Mouse (Mus musculus) forebrain, embryonic 15.5 days (tissue): Measurements from ENCODE around the gene Clcn1. TPM values are rescaled to one million over a fixed set of nuclear protein-coding genes. Genes with fewer than 3 reads are reported as not detected.

Source experiments
- ATAC-seq: fragments of 200-750 bp; cut with Nextera tagmentation; replicated peaks from 2 replicates; pipeline ENCODE4 v1.8.0; 2017; ENCODE audit warnings: mild to moderate bottlenecking, moderate TSS enrichment, moderate library complexity
- H3K27ac ChIP-seq: fragments of 300-500 bp; sonication (generic); replicated peaks from 2 replicates; pipeline ENCODE4 v1.5.1; 2015; ENCODE audit warnings: mild to moderate bottlenecking, inconsistent platforms
- H3K27me3 ChIP-seq: fragments of 300-500 bp; sonication (generic); 2 replicates; pipeline ENCODE4 v1.6.1; 2015; ENCODE audit warnings: inconsistent platforms
- H3K36me3 ChIP-seq: fragments of 300-500 bp; sonication (generic); 2 replicates; pipeline ENCODE4 v1.6.1; 2015; ENCODE audit warnings: mild to moderate bottlenecking, inconsistent platforms
- H3K4me1 ChIP-seq: fragments of 300-500 bp; sonication (generic); 2 replicates; pipeline ENCODE4 v1.6.1; 2015; ENCODE audit warnings: inconsistent platforms
- H3K4me2 ChIP-seq: fragments of 300-500 bp; sonication (generic); replicated peaks from 2 replicates; pipeline ENCODE4 v1.6.1; 2015; ENCODE audit warnings: mild to moderate bottlenecking, inconsistent platforms
- H3K4me3 ChIP-seq: fragments of 300-500 bp; sonication (generic); 2 replicates; pipeline ENCODE4 v1.5.1; 2015; ENCODE audit warnings: mild to moderate bottlenecking, inconsistent platforms
- H3K9ac ChIP-seq: fragments of 300-500 bp; sonication (generic); replicated peaks from 2 replicates; pipeline ENCODE4 v1.6.1; 2015; ENCODE audit warnings: mild to moderate bottlenecking, inconsistent platforms
- H3K9me3 ChIP-seq: fragments of 300-500 bp; sonication (generic); 2 replicates; pipeline ENCODE4 v1.6.1; 2016; ENCODE audit warnings: inconsistent platforms
- WGBS: fragments of 180-500 bp; shearing (Covaris S2); methylation state at CpG from one replicate; pipeline ENCODE4 v1.1.7; 2015; ENCODE audit warnings: mixed read lengths; 5-methylcytosine and 5-hydroxymethylcytosine counted together
- polyA plus RNA-seq: library from polyadenylated mRNA; unstranded; fragments of >200 nt; fragmentation: Nextera tagmentation; extraction: Ambion mirVana; gene quantifications from 2 replicates; pipeline ENCODE4 v1.2.1, GENCODE M21; 2015

Gene Clcn1
- polyA plus RNA-seq, result 2.2 and 2.3 TPM in 2 replicates

- WGBS, result 80% methylated on average over 4 of the region's 5 CpGs
- Histone ChIP-seq H3K36me3 (peaks cover 58% of the 10 kb centered on the region), H3K27ac (no peak within 1 kb of the TSS), H3K9me3 (no peaks in the 10 kb centered on the region), H3K9ac (no peak within 1 kb of the TSS), H3K4me2 (no peak within 1 kb of the TSS), H3K4me1 (no peaks in the 10 kb centered on the region), H3K4me3 (no peak within 1 kb of the TSS), H3K27me3 (no peaks in the 10 kb centered on the region)
- peak; percentile 30; the same call in 1 of the 2 replicates for ATAC-seq
These were observed at the start of gene Clcn1 for GRCm38 (mm10) chr6:42286448-42286847. Gene Clcn1 (plus strand): TSS chr6:42286685.

- no peak for ATAC-seq
- H3K36me3 ChIP-seq, result no peaks in the 10 kb centered on the region
- H3K27ac ChIP-seq, result no peak overlapping the region
- WGBS, result 66% methylated on average over 6 of the region's 6 CpGs
- H3K27me3 ChIP-seq, result no peaks in the 10 kb centered on the region
- no peaks in the 10 kb centered on the region for H3K4me1 ChIP-seq
- H3K9ac ChIP-seq, result no peak overlapping the region
- no peaks in the 10 kb centered on the region for H3K9me3 ChIP-seq
- H3K4me3 ChIP-seq, result no peak overlapping the region
- H3K4me2 ChIP-seq, result no peak overlapping the region
These were observed 49.1 kb upstream of the Clcn1 start for GRCm38 (mm10) chr6:42237276-42237805.

GRCm38 (mm10) chr6:42241311-42242045 lies 45.0 kb upstream of the Clcn1 start:
- H3K36me3 ChIP-seq, result no peaks in the 10 kb centered on the region
- no peak for ATAC-seq
- WGBS, result 77% methylated on average over 6 of the region's 6 CpGs

DNA sequence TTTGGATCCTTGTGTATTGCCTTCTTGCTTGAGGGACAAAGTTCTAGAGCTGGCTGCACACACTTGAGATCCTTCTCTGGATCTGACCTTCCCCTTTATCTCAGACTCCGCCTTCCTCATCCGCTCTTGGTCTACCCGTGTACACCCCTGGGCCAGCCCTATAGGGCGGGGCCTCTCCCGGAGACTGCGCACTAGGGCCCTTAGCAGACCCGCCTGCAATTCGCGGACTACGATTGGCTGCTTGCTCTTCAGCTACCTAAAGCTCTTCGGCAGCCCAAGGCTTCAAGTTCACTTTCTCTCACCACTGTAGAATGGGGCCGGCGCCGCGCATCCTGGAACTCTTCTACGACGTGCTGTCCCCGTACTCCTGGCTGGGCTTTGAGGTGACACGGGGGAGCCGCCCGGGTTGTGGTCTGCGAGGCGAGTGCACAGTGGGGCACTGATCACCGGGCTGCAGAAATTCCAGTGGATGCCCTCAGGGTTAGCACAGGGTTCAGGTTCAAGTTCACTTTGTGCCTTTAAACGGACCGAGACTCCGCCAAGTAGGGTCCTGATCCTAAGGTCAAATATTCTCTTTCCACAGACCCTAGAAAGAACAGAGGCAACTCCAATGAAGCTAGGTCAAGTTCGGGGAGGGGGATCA lies 40.7 kb upstream of the Clcn1 start, which contains the start of gene Gstk1:
Gene Gstk1, plus strand, starts transcription at position 225 of the 643 bp plus-strand sequence.
- ATAC-seq, result peak; percentile 99
- no peaks in the 10 kb centered on the region for H3K27me3 ChIP-seq
- H3K9ac ChIP-seq, result peak within 1 kb of the TSS; percentile 32
- peak within 1 kb of the TSS; percentile 48 for H3K4me3 ChIP-seq
- H3K4me2 ChIP-seq, result peak within 1 kb of the TSS; percentile 75
- H3K9me3 ChIP-seq, result no peaks in the 10 kb centered on the region
- peaks cover 8% of the 10 kb centered on the region; the same call in 1 of the 2 replicates for H3K4me1 ChIP-seq
- no peak within 1 kb of the TSS for H3K27ac ChIP-seq
- WGBS, result 1% methylated on average over 28 of the region's 28 CpGs
- H3K36me3 ChIP-seq, result no peaks in the 10 kb centered on the region

More at GRCm38 (mm10) chr6:42241311-42242045, 45.0 kb upstream of the Clcn1 start:
- no peak overlapping the region for H3K4me2 ChIP-seq
- no peaks in the 10 kb centered on the region for H3K27me3 ChIP-seq
- no peaks in the 10 kb centered on the region for H3K9me3 ChIP-seq
- H3K4me3 ChIP-seq, result no peak overlapping the region
- H3K27ac ChIP-seq, result no peak overlapping the region
- H3K9ac ChIP-seq, result no peak overlapping the region
- H3K4me1 ChIP-seq, result peaks cover 8% of the 10 kb centered on the region; the same call in 1 of the 2 replicates

GRCm38 (mm10) chr6:42247173-42247572 lies 39.3 kb upstream of the Clcn1 start:
- H3K36me3 ChIP-seq, result no peaks in the 10 kb centered on the region
- H3K9ac ChIP-seq, result no peak overlapping the region
- 8% methylated on average over 8 of the region's 8 CpGs for WGBS
- peak overlapping the region; percentile 9; the same call in 1 of the 2 replicates for H3K4me2 ChIP-seq
- H3K27ac ChIP-seq, result no peak overlapping the region; the same call in 1 of the 2 replicates
- peak overlapping the region; percentile 15 for H3K4me3 ChIP-seq
- H3K4me1 ChIP-seq, result peaks cover 8% of the 10 kb centered on the region; the same call in 1 of the 2 replicates
- no peak for ATAC-seq
- H3K27me3 ChIP-seq, result no peaks in the 10 kb centered on the region
- H3K9me3 ChIP-seq, result no peaks in the 10 kb centered on the region

GRCm38 (mm10) chr6:42247981-42248380 lies 38.5 kb upstream of the Clcn1 start:
- Histone ChIP-seq H3K36me3 (no peaks in the 10 kb centered on the region), H3K4me3 (no peak overlapping the region), H3K9me3 (no peaks in the 10 kb centered on the region), H3K4me2 (peak overlapping the region; percentile 9; the same call in 1 of the 2 replicates), H3K27ac (no peak overlapping the region), H3K4me1 (peaks cover 9% of the 10 kb centered on the region), H3K27me3 (no peaks in the 10 kb centered on the region), H3K9ac (no peak overlapping the region)
- WGBS, result 60% methylated on average over 1 of the region's 1 CpGs
- peak; percentile 47; the same call in 1 of the 2 replicates for ATAC-seq

- Histone ChIP-seq H3K9ac (no peak overlapping the region), H3K4me3 (no peak overlapping the region), H3K4me1 (peaks cover 4% of the 10 kb centered on the region), H3K36me3 (no peaks in the 10 kb centered on the region), H3K4me2 (no peak overlapping the region), H3K27me3 (no peaks in the 10 kb centered on the region), H3K27ac (no peak overlapping the region), H3K9me3 (no peaks in the 10 kb centered on the region)
- no peak for ATAC-seq
- WGBS, result 83% methylated on average over 4 of the region's 4 CpGs
These were observed 34.7 kb upstream of the Clcn1 start for GRCm38 (mm10) chr6:42251791-42252190.

DNA sequence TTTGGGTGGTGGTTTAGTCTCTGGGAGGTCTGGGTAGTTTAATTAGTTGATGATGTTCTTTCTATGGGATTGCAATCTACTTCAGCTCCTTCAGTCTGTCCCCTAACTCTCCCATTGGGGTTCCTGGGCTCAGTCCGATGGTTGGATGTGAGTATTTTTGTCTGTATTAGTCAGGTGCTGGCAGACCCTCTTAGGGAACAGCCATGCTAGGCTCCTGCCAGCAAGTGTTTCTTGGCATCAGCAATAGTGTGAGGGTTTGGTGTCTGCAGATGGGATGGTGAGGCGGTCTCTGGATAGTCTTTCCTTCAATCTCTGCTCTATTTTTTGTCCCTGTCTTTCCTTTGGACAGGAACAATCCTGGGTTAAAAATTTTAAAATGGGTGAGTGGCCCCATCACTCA lies 33.4 kb upstream of the Clcn1 start:
- H3K27ac ChIP-seq, result no peak overlapping the region
- peak; percentile 71 for ATAC-seq
- H3K4me3 ChIP-seq, result no peak overlapping the region
- H3K27me3 ChIP-seq, result no peaks in the 10 kb centered on the region
- H3K9ac ChIP-seq, result no peak overlapping the region
- H3K4me1 ChIP-seq, result peaks cover 4% of the 10 kb centered on the region
- no peaks in the 10 kb centered on the region for H3K36me3 ChIP-seq
- H3K9me3 ChIP-seq, result no peaks in the 10 kb centered on the region
- no peak overlapping the region for H3K4me2 ChIP-seq
- 71% methylated on average over 2 of the region's 2 CpGs for WGBS

DNA sequence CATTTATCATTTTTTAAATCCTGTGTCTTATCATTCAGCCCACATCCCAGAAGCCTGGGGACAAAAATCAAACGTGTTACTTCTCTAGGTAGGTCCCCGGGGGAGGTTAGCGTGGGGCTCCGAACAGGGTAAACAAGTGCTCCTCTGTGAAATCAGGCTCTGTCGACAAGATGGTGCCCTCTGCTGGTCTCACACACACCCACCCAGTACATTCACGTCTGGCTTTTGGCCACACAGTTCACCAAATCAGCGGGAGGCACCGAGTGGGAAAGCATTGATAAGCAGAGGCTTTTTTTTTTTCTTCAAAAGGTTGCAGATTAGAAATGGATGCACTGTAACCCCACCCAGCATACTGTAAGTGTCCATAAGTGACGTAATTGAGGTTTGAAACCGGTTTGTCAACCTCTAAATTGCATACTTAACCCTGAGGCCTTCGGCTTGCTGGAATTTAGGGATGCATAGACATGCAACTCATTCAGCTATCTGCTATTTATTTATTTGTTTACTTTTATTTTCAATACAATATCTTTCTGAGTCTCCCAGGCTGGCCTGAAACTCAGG lies 29.1 kb upstream of the Clcn1 start:
- H3K4me3 ChIP-seq, result no peak overlapping the region
- WGBS, result 18% methylated on average over 11 of the region's 11 CpGs
- no peaks in the 10 kb centered on the region for H3K9me3 ChIP-seq
- no peak overlapping the region for H3K27ac ChIP-seq
- H3K27me3 ChIP-seq, result no peaks in the 10 kb centered on the region
- ATAC-seq, result peak; percentile 67
- H3K9ac ChIP-seq, result no peak overlapping the region
- H3K4me2 ChIP-seq, result no peak overlapping the region
- H3K4me1 ChIP-seq, result peaks cover 4% of the 10 kb centered on the region
- H3K36me3 ChIP-seq, result no peaks in the 10 kb centered on the region

- H3K4me1 ChIP-seq, result no peaks in the 10 kb centered on the region
- no peak overlapping the region for H3K27ac ChIP-seq
- H3K9ac ChIP-seq, result no peak overlapping the region
- 72% methylated on average over 6 of the region's 6 CpGs for WGBS
- H3K27me3 ChIP-seq, result no peaks in the 10 kb centered on the region
- no peaks in the 10 kb centered on the region for H3K9me3 ChIP-seq
- H3K36me3 ChIP-seq, result no peaks in the 10 kb centered on the region
- no peak overlapping the region for H3K4me3 ChIP-seq
- no peak for ATAC-seq
- no peak overlapping the region for H3K4me2 ChIP-seq
These were observed 26.1 kb upstream of the Clcn1 start for GRCm38 (mm10) chr6:42260430-42260829.

DNA sequence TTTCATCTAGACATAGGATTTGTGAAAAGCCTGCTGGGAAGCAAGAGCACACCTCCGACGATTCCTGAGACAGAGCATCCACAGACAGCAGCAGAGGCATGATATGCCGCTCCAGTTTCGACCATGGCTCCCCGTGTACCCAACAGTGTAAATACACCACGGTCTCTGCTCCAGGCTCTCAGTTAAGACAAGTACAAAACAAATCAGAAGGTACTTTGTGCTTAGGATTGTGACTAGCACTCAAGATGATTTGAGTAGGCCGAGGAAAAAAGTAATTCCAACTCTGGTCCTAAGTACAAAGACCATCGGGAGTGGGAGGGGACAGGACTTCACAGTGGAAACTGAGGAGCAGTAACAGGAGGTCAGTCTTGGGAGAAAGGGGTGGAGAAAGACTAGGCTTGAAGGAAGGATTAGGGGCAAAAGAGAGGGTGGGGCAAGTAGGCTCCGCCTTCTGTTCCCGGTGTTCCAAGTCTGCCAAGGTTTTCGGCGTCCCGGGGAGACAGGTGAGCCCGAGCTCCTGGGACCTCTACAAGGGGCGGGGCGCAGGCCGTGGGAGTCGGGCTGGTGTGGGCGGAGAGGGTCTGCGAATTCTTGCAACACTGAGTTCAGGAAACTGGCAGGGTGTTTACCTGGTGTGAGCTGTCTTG lies 24.8 kb upstream of the Clcn1 start, which contains the start of gene Tmem139:
Gene Tmem139, plus strand, starts transcription at position 447 of the 647 bp plus-strand sequence.
- WGBS, result 17% methylated on average over 20 of the region's 20 CpGs
- no peaks in the 10 kb centered on the region for H3K9me3 ChIP-seq

More for the DNA sequence above, 24.8 kb upstream of the Clcn1 start, which contains the start of gene Tmem139:
- Histone ChIP-seq H3K27me3 (no peaks in the 10 kb centered on the region), H3K9ac (no peak within 1 kb of the TSS), H3K4me3 (no peak within 1 kb of the TSS), H3K27ac (no peak within 1 kb of the TSS), H3K36me3 (no peaks in the 10 kb centered on the region), H3K4me2 (no peak within 1 kb of the TSS), H3K4me1 (peaks cover 8% of the 10 kb centered on the region)
- no peak for ATAC-seq
